30 mouse cellular contexts compared by ENCODE assay signal in genomic region chr9:87383513-87383912, GRCm38 (mm10).
"Had no signal": no experiment of that assay in that cellular context is flagged by ENCODE, and none has a peak within 500 bp of the region (broad histone marks: within the 10 kb centered on the region; RNA-seq: fewer than 3 reads in every experiment).

No protein-coding gene starts in this region.

- DNase-seq: left cerebral cortex, postnatal 4 days; liver; liver, embryonic 13.5 days; liver, postnatal 0 days; lung, adult 18-20 months; lung, adult 2 months; lung, embryonic 14.5 days; lung, postnatal 10 days; lung, postnatal 14 days; lung, postnatal 36 days; lung, postnatal 4 days; midbrain, embryonic 14.5 days had no signal

- H3K4me1 ChIP-seq: limb, embryonic 15.5 days; liver, embryonic 12.5 days; liver, embryonic 13.5 days; liver, embryonic 15.5 days; lung, embryonic 15.5 days; megakaryocyte, embryonic 14.5 days; midbrain, embryonic 10.5 days; midbrain, embryonic 12.5 days; midbrain, embryonic 13.5 days; midbrain, embryonic 15.5 days had no signal

- H3K9ac ChIP-seq: limb, embryonic 12.5 days; limb, embryonic 13.5 days; limb, embryonic 15.5 days; liver, embryonic 12.5 days; liver, embryonic 13.5 days; liver, embryonic 14.5 days; liver, embryonic 15.5 days; liver, postnatal 0 days; lung, embryonic 14.5 days; lung, embryonic 15.5 days; midbrain, embryonic 12.5 days; midbrain, embryonic 13.5 days; midbrain, embryonic 15.5 days had no signal

- H3K27ac ChIP-seq: limb, embryonic 13.5 days; limb, embryonic 15.5 days; liver, embryonic 12.5 days; liver, embryonic 13.5 days; liver, embryonic 14.5 days; liver, embryonic 15.5 days; lung, embryonic 15.5 days; macrophage; midbrain, embryonic 10.5 days; midbrain, embryonic 12.5 days; midbrain, embryonic 13.5 days; midbrain, embryonic 15.5 days had no signal

- ATAC-seq: liver, embryonic 12.5 days; liver, postnatal 0 days; lung, postnatal 0 days; midbrain, embryonic 13.5 days; midbrain, embryonic 15.5 days; midbrain, embryonic 16.5 days had no signal

- H3K27me3 ChIP-seq: liver, embryonic 12.5 days; liver, embryonic 13.5 days; liver, embryonic 15.5 days; lung, embryonic 15.5 days; megakaryocyte, embryonic 14.5 days; midbrain, embryonic 15.5 days had no signal

- H3K36me3 ChIP-seq: limb, embryonic 12.5 days; limb, embryonic 13.5 days; limb, embryonic 15.5 days; liver, embryonic 12.5 days; liver, embryonic 13.5 days; liver, embryonic 15.5 days; lung, embryonic 15.5 days; midbrain, embryonic 10.5 days; midbrain, embryonic 12.5 days; midbrain, embryonic 13.5 days; midbrain, embryonic 15.5 days had no signal

- H3K4me3 ChIP-seq: limb, embryonic 12.5 days; limb, embryonic 13.5 days; limb, embryonic 15.5 days; liver, embryonic 12.5 days; liver, embryonic 13.5 days; liver, embryonic 15.5 days; lung, embryonic 15.5 days; megakaryocyte, embryonic 14.5 days; midbrain, embryonic 10.5 days; midbrain, embryonic 12.5 days; midbrain, embryonic 13.5 days; midbrain, embryonic 15.5 days; myocyte had no signal

- H3K9me3 ChIP-seq: limb, embryonic 12.5 days; limb, embryonic 13.5 days; limb, embryonic 15.5 days; liver, embryonic 12.5 days; liver, embryonic 13.5 days; liver, embryonic 15.5 days; lung, embryonic 15.5 days; midbrain, embryonic 10.5 days; midbrain, embryonic 12.5 days; midbrain, embryonic 13.5 days; midbrain, embryonic 15.5 days had no signal

- H3K4me2 ChIP-seq: limb, embryonic 12.5 days; limb, embryonic 13.5 days; limb, embryonic 15.5 days; liver, embryonic 11.5 days; liver, embryonic 12.5 days; liver, embryonic 13.5 days; liver, embryonic 15.5 days; lung, embryonic 14.5 days; lung, embryonic 15.5 days; midbrain, embryonic 11.5 days; midbrain, embryonic 12.5 days; midbrain, embryonic 13.5 days; midbrain, embryonic 15.5 days had no signal
